Mouse (Mus musculus) cerebellum, postnatal 36 days (tissue): ENCODE data around the gene Cnksr3.

Experiments used
- DNase-seq, 2 experiments: peaks; one replicate each; pipeline ENCODE4 v3.0.0; 2021 to 2022; ENCODE audit warnings: mixed read lengths in 2 of 2

The Cnksr3 gene

DNA sequence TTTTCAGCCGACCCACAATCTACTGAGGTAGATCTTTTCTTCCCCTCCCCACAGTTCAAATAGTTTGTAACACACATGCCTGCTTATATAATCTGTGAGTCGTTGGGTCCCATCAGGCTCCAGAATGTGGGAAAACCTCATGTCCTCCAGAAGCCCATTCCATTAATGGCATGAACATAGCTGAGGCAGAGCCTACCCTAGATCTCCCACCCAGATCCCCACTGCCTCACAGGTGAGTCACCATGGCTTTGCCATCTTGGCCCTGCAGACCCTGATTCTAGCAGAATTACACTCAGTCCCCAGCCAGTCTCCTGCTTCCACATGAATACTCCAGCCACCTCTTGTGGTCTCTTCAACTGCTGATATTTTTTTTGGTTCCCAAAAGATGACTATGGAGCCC, 136.4 kb downstream of the Cnksr3 start:
- DNase-seq: peak in 1 of 2 experiments; percentile 24

- DNase-seq: no peak
Measured at GRCm38 (mm10) chr10:7074231-7074630, 137.8 kb downstream of the Cnksr3 start.

DNA sequence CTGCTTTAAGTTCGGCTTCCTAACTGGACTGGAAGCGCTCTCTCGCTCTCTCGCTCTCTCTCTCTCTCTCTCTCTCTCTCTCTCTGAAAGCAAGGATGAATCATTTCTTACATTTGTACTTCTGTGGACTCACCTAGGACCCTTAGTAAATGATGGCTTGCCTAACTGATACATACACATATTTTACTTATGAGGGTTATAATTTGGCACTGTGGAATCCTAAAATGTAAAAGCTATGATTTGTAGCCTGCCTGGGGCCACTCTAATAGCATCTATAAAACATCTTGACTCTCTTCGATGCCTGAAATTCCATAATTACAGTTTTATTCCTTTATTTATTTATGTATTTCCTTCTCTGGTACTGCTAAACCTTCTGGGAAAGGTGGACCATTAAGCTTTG, 141.1 kb downstream of the Cnksr3 start:
- no peak for DNase-seq

- DNase-seq: no peak
Measured at GRCm38 (mm10) chr10:7070100-7070835, 141.8 kb downstream of the Cnksr3 start.

- no peak for DNase-seq
Measured at GRCm38 (mm10) chr10:7069090-7069489, 142.9 kb downstream of the Cnksr3 start.
